Mouse (Mus musculus) cortical plate, adult 2 months (tissue): Measurements from ENCODE around the gene Anapc7. TPM values are rescaled to one million over a fixed set of nuclear protein-coding genes. Genes with fewer than 3 reads are reported as not detected.
"Not testable (repeated sequence)": the region's sequence is repeated elsewhere in the genome, so short reads cannot be mapped to it uniquely, and the experiment has no call there.

Experiments used
- H3K27ac ChIP-seq: fragments of 200-500 bp; 2 replicates; pipeline ENCODE4 v1.5.1; 2012; ENCODE audit warnings: low read length, control low read depth, inconsistent platforms; ENCODE audit not compliant: insufficient read depth
- H3K4me1 ChIP-seq: fragments of 200-500 bp; 2 replicates; pipeline ENCODE4 v1.6.1; 2011; ENCODE audit warnings: low read length; ENCODE audit not compliant: control insufficient read depth, insufficient read depth
- H3K4me3 ChIP-seq: fragments of 200-500 bp; 2 replicates; pipeline ENCODE4 v1.5.1; 2011; ENCODE audit warnings: mild to moderate bottlenecking, low read length, control low read depth; ENCODE audit not compliant: insufficient read depth
- CTCF ChIP-seq: fragments of 200-500 bp; IDR thresholded peaks from 2 replicates; pipeline ENCODE4 v1.5.1; 2011; ENCODE audit warnings: mild to moderate bottlenecking, control low read depth, low read length; ENCODE audit not compliant: insufficient read depth; ENCODE audit errors: extremely low read depth
- POLR2A ChIP-seq: fragments of 200-500 bp; IDR thresholded peaks from 2 replicates; pipeline ENCODE4 v1.6.1; 2011; ENCODE audit warnings: mild to moderate bottlenecking, low read length, control low read depth; ENCODE audit not compliant: insufficient read depth; ENCODE audit errors: extremely low read depth
- polyA plus RNA-seq: library from polyadenylated mRNA; depleted of rRNA; stranded (reverse); fragments of >200 nt; gene quantifications from 2 replicates; pipeline ENCODE4 v1.2.3, GENCODE M21; 2012

Gene Anapc7
- polyA plus RNA-seq, 1 experiment, result 34.1 TPM

- no peak overlapping the region for H3K4me3 ChIP-seq
- TF ChIP-seq CTCF, result no peak
- no peak for TF ChIP-seq POLR2A
- no peak overlapping the region for H3K27ac ChIP-seq
- H3K4me1 ChIP-seq, result no peaks in the 10 kb centered on the region; the same call in 1 of the 2 replicates
Observed at GRCm38 (mm10) chr5:122460656-122461055, 39.2 kb downstream of the Anapc7 start.

DNA sequence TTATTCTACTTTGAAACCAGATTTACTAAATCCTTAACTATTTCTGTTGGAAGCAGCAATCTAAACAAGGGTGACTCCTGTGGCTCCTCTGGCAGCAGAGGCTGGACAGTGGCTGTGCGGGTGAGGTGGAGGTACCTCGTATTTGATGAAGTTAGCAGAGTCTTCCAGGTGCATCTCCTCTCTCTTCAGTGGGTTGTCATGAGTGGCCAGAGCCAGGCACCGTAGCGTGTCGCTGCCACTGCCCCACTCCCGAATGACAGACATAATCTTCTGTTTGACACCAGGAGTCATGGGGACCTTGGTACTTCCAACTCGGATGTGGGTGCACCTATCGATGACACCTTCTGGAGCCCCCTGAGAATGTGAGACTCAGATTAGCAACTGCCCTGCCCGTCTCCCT, 39.9 kb downstream of the Anapc7 start:
- H3K4me1 ChIP-seq, result no peaks in the 10 kb centered on the region; the same call in 1 of the 2 replicates
- no peak overlapping the region for H3K27ac ChIP-seq
- H3K4me3 ChIP-seq, result no peak overlapping the region
- TF ChIP-seq POLR2A, result no peak
- no peak for TF ChIP-seq CTCF

GRCm38 (mm10) chr5:122471658-122472057, 50.2 kb downstream of the Anapc7 start:
- TF ChIP-seq POLR2A (no peak), CTCF (no peak)
- Histone ChIP-seq H3K4me3 (no peak overlapping the region), H3K27ac (no peak overlapping the region), H3K4me1 (peaks cover 4% of the 10 kb centered on the region)

- no peak for TF ChIP-seq CTCF
- TF ChIP-seq POLR2A, result no peak
- Histone ChIP-seq H3K4me1 (peaks cover 2% of the 10 kb centered on the region), H3K27ac (no peak overlapping the region), H3K4me3 (no peak overlapping the region)
Observed at GRCm38 (mm10) chr5:122474643-122475363, 53.3 kb downstream of the Anapc7 start.

DNA sequence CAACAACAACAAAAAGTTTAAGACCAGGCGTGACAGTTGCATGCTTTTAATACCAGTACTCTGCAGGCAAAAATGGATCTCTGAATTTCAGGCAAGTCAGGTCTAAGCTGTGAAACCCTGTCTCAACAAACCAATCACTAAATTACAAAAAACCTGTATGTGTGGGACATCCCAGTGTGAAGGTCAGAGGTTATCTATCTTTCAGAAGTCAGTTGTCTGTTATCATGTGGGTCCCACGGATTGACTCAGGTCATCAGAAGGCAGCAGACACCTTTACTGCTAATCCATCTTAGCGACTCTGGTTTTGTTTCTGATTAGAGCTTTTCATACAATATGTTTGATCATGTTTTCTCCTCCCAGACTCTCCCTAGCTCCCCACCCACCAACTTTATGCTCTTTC, 54.6 kb downstream of the Anapc7 start:
- Histone ChIP-seq H3K4me1 (peaks cover 2% of the 10 kb centered on the region), H3K4me3 (no peak overlapping the region), H3K27ac (no peak overlapping the region)
- TF ChIP-seq CTCF (no peak), POLR2A (no peak)

DNA sequence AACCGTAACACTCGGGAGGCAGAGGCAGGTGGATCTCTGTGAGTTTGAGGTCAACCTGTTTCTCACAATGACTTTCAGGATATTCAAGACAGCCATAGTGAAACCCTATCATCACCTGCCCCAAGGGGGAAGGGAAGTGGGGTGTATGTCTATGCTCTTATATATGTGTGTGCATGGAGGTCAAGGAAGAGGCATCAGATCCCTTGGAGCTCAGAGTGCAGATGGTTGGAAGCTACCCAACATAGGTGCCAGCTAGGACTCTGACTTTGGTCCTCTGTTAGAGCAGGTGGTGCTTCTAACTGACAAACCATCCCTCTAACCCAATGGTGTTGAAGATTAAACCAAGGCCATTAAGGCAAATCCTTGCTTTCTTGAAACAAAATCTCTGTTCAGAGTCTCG, 56.0 kb downstream of the Anapc7 start:
- TF ChIP-seq POLR2A (no peak), CTCF (no peak)
- H3K27ac ChIP-seq, result no peak overlapping the region
- H3K4me3 ChIP-seq, result no peak overlapping the region
- H3K4me1 ChIP-seq, result no peaks in the 10 kb centered on the region; the same call in 1 of the 2 replicates

DNA sequence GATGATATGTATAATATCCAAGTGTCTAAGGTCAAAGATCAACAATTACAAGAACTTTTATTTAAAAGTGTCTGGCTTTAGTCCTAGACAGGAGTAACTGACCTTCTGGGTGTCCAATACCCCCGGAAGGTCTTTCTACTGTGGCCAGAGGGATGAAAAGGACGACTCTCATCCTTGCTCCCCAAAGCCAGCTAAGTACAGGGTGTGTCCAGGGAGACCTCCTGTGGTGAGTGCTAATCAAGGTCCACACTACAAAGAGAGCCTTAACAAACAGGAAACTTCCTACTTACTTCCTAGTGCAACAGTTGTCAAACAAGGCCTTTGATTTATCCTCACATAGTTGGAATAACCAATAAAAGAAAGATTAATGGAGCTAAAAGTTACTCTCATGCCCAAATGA, 57.6 kb downstream of the Anapc7 start:
- Histone ChIP-seq H3K4me3 (no peak overlapping the region), H3K27ac (no peak overlapping the region), H3K4me1 (no peaks in the 10 kb centered on the region; the same call in 1 of the 2 replicates)
- no peak for TF ChIP-seq POLR2A

DNA sequence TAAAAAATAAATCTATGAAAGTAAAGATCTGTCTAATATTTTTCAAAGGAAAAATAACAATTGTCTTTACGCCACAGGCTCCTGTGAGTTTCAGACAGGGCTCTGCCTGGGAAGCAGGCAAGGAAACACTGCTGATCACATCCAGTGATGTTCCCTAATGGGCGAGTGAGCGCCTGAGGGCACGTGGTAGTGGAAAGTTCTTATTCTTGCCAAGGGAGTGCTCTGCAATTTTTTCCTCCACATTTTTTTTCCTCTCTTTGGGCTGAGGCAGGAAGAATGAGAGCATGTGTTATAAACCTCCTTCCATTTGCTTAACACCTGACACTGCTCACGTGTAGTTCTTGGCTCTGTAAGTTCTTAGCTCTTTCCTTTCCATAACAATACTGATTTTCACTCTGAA, 60.4 kb downstream of the Anapc7 start:
- no peaks in the 10 kb centered on the region; the same call in 1 of the 2 replicates for H3K4me1 ChIP-seq
- no peak overlapping the region for H3K4me3 ChIP-seq
- H3K27ac ChIP-seq, result no peak overlapping the region
- TF ChIP-seq CTCF (no peak), POLR2A (no peak)

DNA sequence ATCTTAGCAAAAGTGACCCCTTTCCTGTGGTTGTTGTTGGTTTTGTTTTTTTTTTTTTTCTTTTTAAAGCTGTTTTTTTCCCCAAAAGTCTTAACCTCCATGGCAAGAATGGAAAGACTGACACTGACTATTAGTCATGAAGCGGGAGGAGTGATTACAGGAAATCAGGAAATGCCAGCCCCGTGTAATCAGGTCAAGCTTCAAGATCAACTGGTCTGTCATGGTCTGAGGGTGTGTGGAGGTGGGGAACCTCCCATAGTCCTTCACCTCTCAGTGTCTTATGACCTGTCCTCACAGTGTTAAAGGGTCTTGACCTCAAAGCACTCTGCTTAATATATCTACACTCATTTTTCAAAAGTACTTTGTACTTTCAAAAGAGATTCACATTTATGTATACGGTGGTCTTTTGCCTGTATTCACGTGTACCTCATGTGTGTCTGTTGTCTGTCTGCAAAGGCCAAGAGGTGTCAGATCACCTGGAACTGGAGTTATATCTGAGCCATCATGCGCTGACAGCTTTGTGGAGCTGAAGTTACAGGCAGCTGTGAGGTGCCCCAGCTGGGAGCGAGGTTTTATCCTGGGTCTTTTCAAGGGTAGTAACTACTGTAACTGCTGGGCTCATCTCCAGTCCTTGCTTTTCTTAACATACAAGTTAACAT, 61.4 kb downstream of the Anapc7 start:
- TF ChIP-seq POLR2A (no peak), CTCF (no peak)
- no peaks in the 10 kb centered on the region; the same call in 1 of the 2 replicates for H3K4me1 ChIP-seq
- no peak overlapping the region for H3K27ac ChIP-seq
- H3K4me3 ChIP-seq, result no peak overlapping the region

GRCm38 (mm10) chr5:122486243-122486642, 64.8 kb downstream of the Anapc7 start:
- H3K27ac ChIP-seq, H3K4me3 ChIP-seq, H3K4me1 ChIP-seq: not testable (repeated sequence)
